Mouse (Mus musculus) spleen, postnatal 36 days (tissue): ENCODE data around the gene Dpf1.

ENCODE experiments used
- DNase-seq, 2 experiments: peaks; one replicate each; pipeline ENCODE4 v3.0.0; 2022; ENCODE audit warnings: low spot score in 2 of 2, mixed read lengths in 1 of 2

Dpf1 gene

GRCm38 (mm10) chr7:29309749-29310148 is 6.0 kb downstream of the Dpf1 start:
- DNase-seq, result no peak

GRCm38 (mm10) chr7:29313051-29313450 is 9.3 kb downstream of the Dpf1 start:
- no peak for DNase-seq

GRCm38 (mm10) chr7:29313572-29314261 is 10.0 kb downstream of the Dpf1 start:
- DNase-seq, result no peak

GRCm38 (mm10) chr7:29314844-29315628 is 11.3 kb downstream of the Dpf1 start:
- DNase-seq, result no peak

- DNase-seq, result no peak
Observed at GRCm38 (mm10) chr7:29316137-29316734, 12.5 kb downstream of the Dpf1 start.

- no peak for DNase-seq
Observed at GRCm38 (mm10) chr7:29316976-29317375, 13.2 kb downstream of the Dpf1 start.

- DNase-seq, result no peak
Observed at GRCm38 (mm10) chr7:29317558-29317957, 13.8 kb downstream of the Dpf1 start.

- no peak for DNase-seq
Observed at GRCm38 (mm10) chr7:29318115-29318911, 14.6 kb downstream of the Dpf1 start.

GRCm38 (mm10) chr7:29319337-29320307 is 15.9 kb downstream of the Dpf1 start:
- DNase-seq, result no peak

GRCm38 (mm10) chr7:29327087-29327486 is 23.3 kb downstream of the Dpf1 start:
- no peak for DNase-seq

GRCm38 (mm10) chr7:29328984-29329383 is 25.2 kb downstream of the Dpf1 start:
- no peak for DNase-seq

- no peak for DNase-seq
Observed at GRCm38 (mm10) chr7:29334156-29334555, 30.4 kb downstream of the Dpf1 start.

GRCm38 (mm10) chr7:29335276-29335675 is 31.5 kb downstream of the Dpf1 start:
- no peak for DNase-seq

GRCm38 (mm10) chr7:29335841-29336671 is 32.3 kb downstream of the Dpf1 start:
- no peak for DNase-seq

GRCm38 (mm10) chr7:29336795-29337319 is 33.1 kb downstream of the Dpf1 start:
- no peak for DNase-seq

- DNase-seq, result no peak
Observed at GRCm38 (mm10) chr7:29337766-29338165, 34.0 kb downstream of the Dpf1 start.

- DNase-seq, result peak; percentile 37 to 52
Observed at GRCm38 (mm10) chr7:29338351-29338919, 34.7 kb downstream of the Dpf1 start.

GRCm38 (mm10) chr7:29338984-29339679 is 35.4 kb downstream of the Dpf1 start:
- peak; percentile 31 to 50 for DNase-seq

GRCm38 (mm10) chr7:29340247-29340646 is 36.5 kb downstream of the Dpf1 start:
- no peak for DNase-seq
